Comparison of ENCODE assay signal across 9 mouse cellular contexts in genomic region chr13:32169173-32169572, GRCm38 (mm10).
DNase-seq lines count a peak whose midpoint lies in the region; ATAC-seq lines count a peak whose summit lies in the region.
"Had no signal": no experiment of that assay in that cellular context is flagged by ENCODE, and none has a peak within 500 bp of the region (broad histone marks: within the 10 kb centered on the region; RNA-seq: fewer than 3 reads in every experiment).

No protein-coding gene starts in this region.

- no peak overlapping the region for H3K4me2 ChIP-seq in heart, embryonic 16.5 days (ENCODE audit: low read depth, low read length)
- no peak overlapping the region for H3K4me2 ChIP-seq in neural tube, embryonic 13.5 days
- H3K4me2 ChIP-seq: embryonic facial prominence, embryonic 12.5 days had no signal

- WGBS in heart, embryonic 16.5 days, result 27% methylated on average over 5 of the region's 5 CpGs
- 6% methylated on average over 5 of the region's 5 CpGs for whole genome bisulfite sequencing in neural tube, embryonic 13.5 days

- H3K27ac ChIP-seq in heart, embryonic 16.5 days (ENCODE audit: low read length), result no peak overlapping the region
- H3K27ac ChIP-seq in neural tube, embryonic 13.5 days (replicated peaks), result no peak overlapping the region
- H3K27ac ChIP-seq: embryonic facial prominence, embryonic 12.5 days had no signal

- ATAC-seq in heart, embryonic 16.5 days (replicated peaks; ENCODE audit: extremely low read depth, insufficient read depth, low FRiP score), result 0 out of 2 replicates have a peak, but pooled peaks have one; percentile 18
- ATAC-seq in neural tube, embryonic 13.5 days (ENCODE audit: low read depth), result peak; percentile 74
- ATAC-seq in activated CD4-positive, CD25-positive, alpha-beta regulatory T cell, adult 4 months, result no peak

- no peaks in the 10 kb centered on the region for H3K36me3 ChIP-seq in heart, embryonic 16.5 days (ENCODE audit: control insufficient read depth, insufficient read depth)
- no peaks in the 10 kb centered on the region for H3K36me3 ChIP-seq in neural tube, embryonic 13.5 days
- H3K36me3 ChIP-seq: embryonic facial prominence, embryonic 12.5 days had no signal

- H3K4me3 ChIP-seq in heart, embryonic 16.5 days (ENCODE audit: low read length), result no peak overlapping the region
- H3K4me3 ChIP-seq in neural tube, embryonic 13.5 days, result no peak overlapping the region
- H3K4me3 ChIP-seq: embryonic facial prominence, embryonic 12.5 days had no signal

- H3K4me1 ChIP-seq in heart, embryonic 16.5 days (ENCODE audit: control insufficient read depth, insufficient read depth, low read length), result peaks cover 2% of the 10 kb centered on the region; the same call in 1 of the 2 replicates
- peaks cover 4% of the 10 kb centered on the region for H3K4me1 ChIP-seq in neural tube, embryonic 13.5 days (replicated peaks)
- H3K4me1 ChIP-seq: embryonic facial prominence, embryonic 12.5 days had no signal

- peak; percentile 10 to 35 for DNase-seq in cerebellum, postnatal 14 days
- no peak for DNase-seq in cerebellum, adult 8-10 months
- peak; percentile 78 for DNase-seq in kidney, postnatal 14 days
- DNase-seq in left cerebral cortex, postnatal 4 days, result no peak
- DNase-seq in spleen, adult 18-20 months, result no peak

- no peaks in the 10 kb centered on the region for H3K9me3 ChIP-seq in heart, embryonic 16.5 days (replicated peaks; ENCODE audit: control insufficient read depth, low read length)
- H3K9me3 ChIP-seq in neural tube, embryonic 13.5 days, result no peaks in the 10 kb centered on the region
- H3K9me3 ChIP-seq: embryonic facial prominence, embryonic 12.5 days had no signal

- H3K27me3 ChIP-seq in heart, embryonic 16.5 days (ENCODE audit: control insufficient read depth, insufficient read depth, low read length), result no peaks in the 10 kb centered on the region
- no peaks in the 10 kb centered on the region for H3K27me3 ChIP-seq in neural tube, embryonic 13.5 days
- H3K27me3 ChIP-seq: embryonic facial prominence, embryonic 12.5 days had no signal

- intact Hi-C loops in left cerebral cortex, postnatal 4 days (cut with DNase I), result no loop called here

- H3K9ac ChIP-seq in heart, embryonic 16.5 days (ENCODE audit: low read length), result no peak overlapping the region
- no peak overlapping the region for H3K9ac ChIP-seq in neural tube, embryonic 13.5 days
- H3K9ac ChIP-seq: embryonic facial prominence, embryonic 12.5 days had no signal

Comparison
In these comparisons a context has a peak if more than half of its experiments do, and no peak if none do; other contexts are left out.
1. DNase-seq: peak in cerebellum, postnatal 14 days (2 of 2) and kidney, postnatal 14 days (single experiment); none in cerebellum, adult 8-10 months (single experiment), left cerebral cortex, postnatal 4 days (single experiment) and spleen, adult 18-20 months (0 of 2).